Mouse (Mus musculus) heart, embryonic 10.5 days (tissue): ENCODE data around the gene Mars. TPM values are rescaled to one million over a fixed set of nuclear protein-coding genes. Genes with fewer than 3 reads are reported as not detected.
A peak's percentile ranks its signal among the peaks of the same experiment; 100 is the strongest.

Experiments used
- DNase-seq: peaks from one replicate; pipeline ENCODE4 v3.0.0-alpha.2; 2017; ENCODE audit warnings: low spot score
- H3K27ac ChIP-seq: fragments of 300-500 bp; sonication (generic); 2 replicates; pipeline ENCODE4 v1.5.1; 2016; ENCODE audit warnings: mild to moderate bottlenecking
- H3K27me3 ChIP-seq: fragments of 300-500 bp; sonication (generic); 2 replicates; pipeline ENCODE4 v1.6.1; 2016; ENCODE audit warnings: mild to moderate bottlenecking; ENCODE audit not compliant: poor library complexity, insufficient read depth, severe bottlenecking
- H3K36me3 ChIP-seq: fragments of 300-500 bp; sonication (generic); 2 replicates; pipeline ENCODE4 v1.6.1; 2016; ENCODE audit warnings: mild to moderate bottlenecking, moderate library complexity
- H3K4me1 ChIP-seq: fragments of 300-500 bp; sonication (generic); 2 replicates; pipeline ENCODE4 v1.6.1; 2016; ENCODE audit warnings: mild to moderate bottlenecking
- H3K4me3 ChIP-seq: fragments of 300-500 bp; sonication (generic); 2 replicates; pipeline ENCODE4 v1.5.1; 2016; ENCODE audit warnings: mild to moderate bottlenecking, moderate library complexity
- H3K9me3 ChIP-seq: fragments of 300-500 bp; sonication (generic); 2 replicates; pipeline ENCODE4 v1.6.1; 2016; ENCODE audit warnings: mild to moderate bottlenecking, moderate library complexity
- WGBS: fragments of 180-500 bp; shearing (Covaris S2); methylation state at CpG from one replicate; pipeline ENCODE4 v1.1.7; 2016; 5-methylcytosine and 5-hydroxymethylcytosine counted together
- polyA plus RNA-seq: library from polyadenylated mRNA; unstranded; fragments of >200 nt; fragmentation: Nextera tagmentation; extraction: Ambion mirVana; gene quantifications from 2 replicates; pipeline ENCODE4 v1.2.1, GENCODE M21; 2016

The Mars gene
- 119 and 140 TPM in 2 replicates for polyA plus RNA-seq

DNA sequence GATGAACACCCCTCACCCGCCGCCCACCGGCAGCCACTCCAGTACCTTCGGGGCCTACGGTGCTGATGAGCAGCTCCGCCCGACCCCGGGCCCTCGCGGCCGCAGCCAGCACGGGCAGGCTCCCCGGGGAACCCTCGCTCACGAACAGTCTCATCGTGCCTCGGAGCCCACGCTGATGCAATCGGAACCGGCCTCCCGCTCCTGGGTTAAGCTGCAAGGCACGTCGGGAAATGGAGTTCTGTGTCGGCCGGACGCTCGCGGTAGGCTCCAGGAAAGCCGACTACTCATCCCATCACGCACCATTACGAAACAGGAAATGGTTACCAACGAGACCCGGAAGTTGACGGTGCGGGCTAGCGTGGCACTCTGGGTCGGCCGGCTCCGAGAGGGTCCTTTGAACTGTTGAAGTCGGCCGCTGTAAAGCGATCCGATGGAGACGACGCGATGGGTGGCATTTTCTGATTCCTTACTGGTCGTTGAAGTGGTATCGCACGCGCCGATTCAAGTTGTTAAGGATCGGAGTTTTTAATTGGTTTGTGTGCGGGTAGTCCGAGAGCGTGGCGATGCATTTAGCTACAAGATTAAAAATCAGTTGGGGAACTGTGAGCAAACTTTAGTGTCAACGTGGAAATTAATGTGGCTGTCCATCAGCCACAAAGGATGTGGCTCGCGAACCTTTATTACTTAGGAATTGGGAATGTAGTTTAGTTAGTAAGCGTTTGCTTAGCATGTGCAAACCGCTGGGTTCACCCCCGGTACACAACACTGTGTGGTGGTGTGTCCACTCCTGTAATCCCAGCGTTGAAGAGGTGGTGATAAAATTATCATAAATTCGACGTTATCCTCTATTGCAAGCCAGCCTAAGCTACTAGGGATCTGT, at the start of gene Mars:
TSS of gene Mars (minus strand) at position 311 of the 880 bp plus-strand sequence.
- DNase-seq, result peak; percentile 97
- Histone ChIP-seq H3K27ac (peak within 1 kb of the TSS; percentile 91), H3K4me3 (peak within 1 kb of the TSS; percentile 77), H3K27me3 (no peaks in the 10 kb centered on the region), H3K4me1 (peaks cover 10% of the 10 kb centered on the region), H3K9me3 (no peaks in the 10 kb centered on the region), H3K36me3 (peaks cover 34% of the 10 kb centered on the region)
- under 1% methylated on average over 65 of the region's 65 CpGs for WGBS

DNA sequence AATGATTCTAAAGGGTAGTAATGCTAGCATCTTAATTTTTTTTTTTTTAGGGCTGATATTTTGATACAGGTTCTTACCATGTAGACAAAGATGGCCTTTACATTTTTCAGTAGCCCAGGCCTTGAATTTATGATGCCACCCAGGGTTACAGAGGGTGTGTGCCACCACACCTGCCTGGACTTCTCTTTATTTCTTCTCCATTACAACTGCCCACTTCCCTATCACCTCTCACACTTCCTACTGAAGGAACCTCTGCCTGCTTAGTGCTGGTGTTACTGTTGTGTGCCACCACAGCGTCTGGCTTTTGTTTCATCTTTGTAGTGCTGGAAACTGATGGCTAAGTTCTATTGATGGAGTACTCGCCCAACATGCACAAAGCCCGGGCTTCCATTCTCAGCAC, 49.1 kb upstream of the Mars start:
- H3K9me3 ChIP-seq, result no peaks in the 10 kb centered on the region
- H3K27me3 ChIP-seq, result no peaks in the 10 kb centered on the region
- no peaks in the 10 kb centered on the region for H3K36me3 ChIP-seq
- no peaks in the 10 kb centered on the region for H3K4me1 ChIP-seq
- DNase-seq, result no peak
- WGBS, result 80% methylated on average over 3 of the region's 3 CpGs
- H3K4me3 ChIP-seq, result no peak overlapping the region
- H3K27ac ChIP-seq, result no peak overlapping the region

DNA sequence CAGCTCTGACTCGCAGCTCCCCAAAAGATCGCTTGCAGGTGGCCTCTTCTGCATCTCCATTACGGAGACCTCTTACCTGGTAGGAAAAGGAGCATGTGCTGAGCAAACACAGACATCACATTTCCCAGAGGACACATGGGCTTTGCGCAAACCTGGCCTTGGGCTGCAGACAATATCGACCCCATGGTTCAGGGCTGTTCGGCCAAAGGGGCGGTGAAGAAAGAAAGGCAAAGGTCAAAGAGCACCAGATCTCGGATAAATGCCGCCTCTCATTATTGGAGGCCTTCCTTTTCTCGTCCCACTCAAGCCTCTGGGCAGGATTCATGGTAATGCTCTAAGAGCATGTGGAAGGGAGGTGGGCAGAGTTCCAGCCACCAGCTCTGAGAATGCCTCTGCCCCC, 43.8 kb upstream of the Mars start:
- 70% methylated on average over 10 of the region's 10 CpGs for WGBS
- DNase-seq, result no peak
- Histone ChIP-seq H3K27ac (no peak overlapping the region), H3K4me3 (no peak overlapping the region), H3K4me1 (peaks cover 15% of the 10 kb centered on the region), H3K27me3 (peaks cover 17% of the 10 kb centered on the region), H3K36me3 (no peaks in the 10 kb centered on the region), H3K9me3 (no peaks in the 10 kb centered on the region)

DNA sequence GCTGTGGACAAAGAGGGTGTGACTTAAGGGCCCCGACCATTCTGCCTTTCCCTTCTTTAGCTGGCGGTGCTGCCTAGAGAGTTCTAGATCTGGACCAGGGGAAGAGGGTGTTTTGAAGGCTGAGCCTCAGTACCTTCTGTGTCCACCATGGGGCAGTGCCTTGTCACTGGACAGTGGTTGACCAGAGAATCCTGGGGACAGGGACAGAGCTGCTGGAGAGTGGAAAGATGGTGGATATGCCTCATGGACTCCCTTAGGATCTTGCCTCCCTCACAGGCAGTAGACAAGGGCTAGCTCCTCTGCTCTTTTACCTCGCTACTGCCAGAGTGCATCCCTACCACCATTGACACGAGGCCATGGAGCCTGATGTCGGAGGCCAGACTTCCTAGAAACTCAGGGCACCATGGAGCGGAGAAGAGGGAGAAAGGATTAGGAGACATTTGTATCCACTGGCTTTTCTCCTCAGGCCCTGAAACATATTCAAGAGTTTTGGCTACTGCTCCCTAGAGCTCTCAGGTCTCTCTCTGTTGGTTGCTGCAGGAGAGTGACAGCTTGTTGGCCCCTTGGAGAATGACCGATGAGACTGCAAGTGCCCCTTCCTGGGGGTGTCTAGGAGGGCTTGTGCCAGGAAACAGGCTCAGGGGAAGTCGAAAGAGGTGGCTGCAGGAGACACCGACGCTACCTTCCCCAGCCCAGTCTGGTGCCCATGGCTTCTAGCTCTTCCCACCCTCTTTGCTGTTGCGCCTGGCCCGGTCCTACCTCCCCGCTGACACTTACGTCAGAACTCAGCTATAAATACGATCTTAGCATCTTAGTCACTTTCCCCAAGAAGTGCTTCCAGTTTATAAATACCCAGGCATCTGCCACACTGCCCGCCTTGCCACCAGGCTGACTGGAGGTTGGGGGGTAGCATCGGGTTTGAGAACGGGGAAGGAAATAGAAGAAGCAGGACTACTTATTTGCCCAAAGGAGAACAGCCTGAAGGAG, 42.6 kb upstream of the Mars start, which contains the start of gene Inhbe:
TSS of gene Inhbe (minus strand) at position 503 of the 987 bp plus-strand sequence.
- no peak within 1 kb of the TSS for H3K27ac ChIP-seq
- DNase-seq, result peak; percentile 69
- 83% methylated on average over 18 of the region's 18 CpGs for WGBS

DNA sequence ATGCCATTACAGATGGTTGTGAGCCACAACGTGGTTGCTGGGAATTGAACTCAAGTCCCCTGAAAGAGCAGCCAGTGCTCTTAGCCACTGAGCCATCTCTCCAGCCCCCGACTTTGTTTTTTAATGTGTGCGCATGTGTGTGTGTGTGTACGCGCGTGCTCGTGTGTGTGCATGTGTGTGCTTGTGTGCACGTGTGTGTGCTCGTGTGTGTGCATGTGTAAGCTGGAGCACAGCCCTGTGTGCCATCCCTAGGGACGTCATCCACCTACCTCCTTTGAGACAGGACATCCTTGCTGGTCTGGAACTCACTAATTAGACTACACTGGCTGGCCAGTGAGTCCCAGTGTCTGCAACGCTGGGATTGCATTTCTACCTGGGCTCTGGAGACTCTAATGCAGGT, 41.2 kb upstream of the Mars start:
- no peak for DNase-seq
- Histone ChIP-seq H3K36me3 (no peaks in the 10 kb centered on the region), H3K9me3 (no peaks in the 10 kb centered on the region), H3K4me3 (no peak overlapping the region), H3K27ac (no peak overlapping the region), H3K27me3 (peaks cover 22% of the 10 kb centered on the region), H3K4me1 (peaks cover 19% of the 10 kb centered on the region)
- WGBS, result 88% methylated on average over 11 of the region's 11 CpGs

More for the DNA sequence above, 42.6 kb upstream of the Mars start, which contains the start of gene Inhbe:
- no peaks in the 10 kb centered on the region for H3K9me3 ChIP-seq
- H3K27me3 ChIP-seq, result peaks cover 22% of the 10 kb centered on the region
- H3K36me3 ChIP-seq, result no peaks in the 10 kb centered on the region
- peaks cover 19% of the 10 kb centered on the region for H3K4me1 ChIP-seq
- no peak within 1 kb of the TSS for H3K4me3 ChIP-seq

DNA sequence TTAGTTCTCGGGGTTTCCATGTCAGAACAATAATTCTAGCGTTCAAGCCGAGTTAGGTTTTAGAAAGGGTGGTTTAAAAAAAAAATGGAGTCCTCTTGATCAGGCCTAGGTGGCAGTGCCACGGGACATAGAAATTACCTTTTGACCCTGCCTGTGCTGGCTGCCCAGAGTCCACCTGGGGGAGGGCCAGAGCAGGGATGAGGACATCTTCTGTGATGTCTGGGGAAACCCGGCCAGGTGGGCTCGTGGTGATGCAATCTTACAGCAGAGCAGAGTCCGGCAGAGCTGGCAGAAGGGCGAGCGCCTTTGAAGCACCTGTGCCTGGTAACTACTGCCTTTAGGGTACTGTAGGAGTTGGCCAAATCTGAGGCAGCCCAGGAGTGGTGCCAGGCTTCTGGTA, 40.6 kb upstream of the Mars start:
- Histone ChIP-seq H3K27ac (no peak overlapping the region), H3K27me3 (peaks cover 22% of the 10 kb centered on the region), H3K36me3 (no peaks in the 10 kb centered on the region), H3K4me3 (no peak overlapping the region), H3K4me1 (peaks cover 19% of the 10 kb centered on the region), H3K9me3 (no peaks in the 10 kb centered on the region)
- 92% methylated on average over 9 of the region's 9 CpGs for WGBS
- DNase-seq, result no peak

DNA sequence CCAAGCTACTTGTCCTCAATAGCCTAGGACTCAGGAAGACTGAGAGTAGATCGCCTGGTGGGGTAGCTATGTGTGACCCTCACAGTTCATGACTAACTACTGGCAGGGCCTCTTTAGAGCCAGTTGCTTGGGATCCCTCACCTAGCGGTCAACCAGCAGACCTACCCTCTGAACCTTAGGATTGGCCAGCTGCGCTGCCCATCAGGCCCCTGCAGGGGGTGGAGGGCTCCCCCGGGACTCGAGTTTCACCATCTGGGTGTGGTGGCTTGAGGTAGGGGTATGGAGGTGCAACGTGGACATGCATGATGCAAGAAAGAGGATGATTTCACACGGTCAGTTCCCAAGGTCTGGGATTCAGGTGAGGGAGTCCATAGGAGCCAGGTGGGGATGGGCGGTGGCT, 40.1 kb upstream of the Mars start:
- Histone ChIP-seq H3K4me1 (peaks cover 19% of the 10 kb centered on the region), H3K27ac (no peak overlapping the region), H3K4me3 (no peak overlapping the region), H3K9me3 (no peaks in the 10 kb centered on the region), H3K36me3 (no peaks in the 10 kb centered on the region), H3K27me3 (peaks cover 22% of the 10 kb centered on the region)
- no peak for DNase-seq
- 57% methylated on average over 8 of the region's 8 CpGs for WGBS

DNA sequence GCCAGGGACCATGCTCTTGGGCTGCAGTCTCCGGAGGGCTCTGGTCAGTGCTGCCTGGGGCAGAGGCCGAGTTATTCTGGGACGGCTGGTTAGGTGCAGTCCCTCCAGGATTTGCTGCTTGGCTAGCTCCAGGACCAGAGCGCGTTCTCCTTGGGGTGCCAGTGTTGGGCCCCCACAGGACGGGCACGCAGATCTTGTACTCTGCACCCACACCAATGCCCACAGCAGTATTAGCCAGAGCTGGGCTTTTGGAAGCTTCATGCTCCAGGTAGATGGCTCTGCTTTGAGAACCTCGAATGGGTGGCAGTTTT, 39.7 kb upstream of the Mars start:
- Histone ChIP-seq H3K4me3 (0 out of 2 replicates have a peak overlapping the region, but pooled peaks have one; percentile 46), H3K27me3 (peaks cover 22% of the 10 kb centered on the region), H3K36me3 (no peaks in the 10 kb centered on the region), H3K4me1 (peaks cover 19% of the 10 kb centered on the region), H3K9me3 (no peaks in the 10 kb centered on the region), H3K27ac (no peak overlapping the region)
- WGBS, result 77% methylated on average over 8 of the region's 8 CpGs
- no peak for DNase-seq

DNA sequence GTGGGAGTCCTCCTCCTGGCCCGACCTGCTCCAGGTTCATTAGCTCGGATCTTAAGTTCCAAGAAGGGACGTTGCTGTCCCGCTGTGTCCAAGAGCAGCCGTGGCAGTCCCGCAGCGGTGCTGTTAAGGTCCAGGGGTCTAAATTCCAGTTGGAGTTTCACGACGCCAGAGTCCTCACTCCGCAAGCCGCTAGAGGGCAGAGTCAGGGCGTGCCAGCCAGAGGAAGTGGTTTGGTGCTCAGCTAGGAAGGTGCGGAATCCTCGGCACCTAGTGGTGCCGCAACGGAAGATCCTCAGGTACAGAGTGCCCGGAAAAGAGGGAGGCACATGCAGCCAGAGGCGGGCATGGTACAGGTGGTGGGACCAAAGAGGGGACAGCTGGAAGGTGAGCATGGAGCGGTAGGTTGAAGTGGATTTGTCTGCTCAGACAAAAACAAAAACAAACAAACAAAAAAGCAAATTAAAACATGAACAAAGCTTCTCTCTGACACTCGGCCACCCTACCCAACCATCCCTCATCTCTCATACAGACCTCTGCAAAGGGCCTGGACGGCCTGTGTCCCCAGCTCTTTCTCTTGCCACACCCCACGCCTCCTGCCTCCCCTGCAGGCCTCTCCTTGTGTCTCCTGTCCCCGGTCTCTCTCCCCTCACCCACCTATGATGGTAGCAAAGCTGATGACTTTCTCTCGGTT, 39.2 kb upstream of the Mars start:
- 11% methylated on average over 24 of the region's 24 CpGs for WGBS
- peak; percentile 85 for DNase-seq
- H3K27ac ChIP-seq, result peak overlapping the region; percentile 12

DNA sequence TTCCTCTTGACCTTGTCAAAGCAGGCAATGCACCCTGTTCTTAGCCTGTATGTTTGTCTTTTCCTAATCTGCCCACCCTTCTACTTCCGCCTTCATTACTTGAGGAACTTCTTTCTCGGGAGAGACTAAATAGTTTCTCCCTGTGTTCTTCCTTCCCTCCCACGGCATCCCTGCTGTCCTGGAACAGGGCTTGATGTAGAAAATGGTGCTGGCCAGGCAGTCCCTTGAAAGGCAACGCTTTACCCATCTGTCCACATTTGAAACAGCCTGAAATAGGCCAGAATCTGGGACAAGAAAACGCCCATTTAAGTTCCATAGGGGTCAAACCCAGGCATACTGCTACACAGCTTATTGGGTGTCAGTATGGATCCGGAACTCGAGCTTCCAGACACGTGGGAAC, 38.2 kb upstream of the Mars start:
- H3K9me3 ChIP-seq, result no peaks in the 10 kb centered on the region
- no peak for DNase-seq
- H3K4me1 ChIP-seq, result peaks cover 19% of the 10 kb centered on the region
- H3K4me3 ChIP-seq, result no peak overlapping the region
- no peak overlapping the region for H3K27ac ChIP-seq
- H3K36me3 ChIP-seq, result no peaks in the 10 kb centered on the region
- 78% methylated on average over 8 of the region's 8 CpGs for whole genome bisulfite sequencing
- peaks cover 19% of the 10 kb centered on the region for H3K27me3 ChIP-seq

More for the DNA sequence above, 39.2 kb upstream of the Mars start:
- Histone ChIP-seq H3K9me3 (no peaks in the 10 kb centered on the region), H3K27me3 (peaks cover 22% of the 10 kb centered on the region), H3K4me3 (peak overlapping the region; percentile 46), H3K36me3 (no peaks in the 10 kb centered on the region), H3K4me1 (peaks cover 19% of the 10 kb centered on the region)

DNA sequence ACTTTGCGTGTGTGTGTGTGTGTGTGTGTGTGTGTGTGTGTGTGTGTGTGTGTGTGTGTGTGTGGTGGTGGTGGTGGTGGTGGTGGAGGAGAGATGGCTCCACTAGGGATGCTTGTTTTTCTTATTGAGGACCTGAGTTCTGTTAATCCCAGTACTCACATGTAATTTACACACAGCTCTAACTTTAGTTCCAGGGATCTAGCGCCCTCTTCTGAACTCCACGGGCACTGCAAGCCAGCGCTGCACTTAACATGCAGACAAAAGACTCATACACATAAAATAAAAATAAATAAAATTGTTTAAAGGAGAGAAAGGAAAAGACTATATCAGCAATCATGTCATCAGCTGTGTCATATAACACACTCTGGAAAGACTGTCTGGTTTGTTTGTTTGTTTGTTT, 37.4 kb upstream of the Mars start:
- H3K36me3 ChIP-seq, result no peaks in the 10 kb centered on the region
- 67% methylated on average over 4 of the region's 4 CpGs for WGBS
- H3K9me3 ChIP-seq, result no peaks in the 10 kb centered on the region
- peaks cover 19% of the 10 kb centered on the region for H3K4me1 ChIP-seq
- DNase-seq, result no peak
- peaks cover 12% of the 10 kb centered on the region for H3K27me3 ChIP-seq
- H3K27ac ChIP-seq, result no peak overlapping the region
- H3K4me3 ChIP-seq, result no peak overlapping the region

DNA sequence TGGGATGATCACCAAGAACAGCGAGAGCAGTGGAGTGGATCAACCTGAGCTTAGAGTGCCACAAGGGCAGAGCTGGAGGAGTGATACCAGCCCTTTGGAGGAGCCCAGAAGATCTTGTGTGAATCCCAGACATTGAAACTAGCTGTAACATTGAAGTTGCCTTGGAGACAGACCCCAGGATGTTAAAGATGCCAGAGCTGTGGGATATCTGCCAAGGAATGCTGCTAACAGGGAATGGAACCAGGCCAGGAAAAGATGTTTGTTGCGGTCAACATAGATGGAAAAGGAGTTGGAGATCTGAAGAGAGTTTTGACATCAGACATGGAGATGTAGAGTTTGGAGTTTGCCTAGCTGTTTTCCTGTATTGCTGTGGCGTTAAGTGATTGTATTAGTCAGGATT, 34.6 kb upstream of the Mars start:
- H3K27me3 ChIP-seq, result peaks cover 14% of the 10 kb centered on the region; the same call in 1 of the 2 replicates
- no peak for DNase-seq
- H3K4me3 ChIP-seq, result no peak overlapping the region
- no peak overlapping the region for H3K27ac ChIP-seq
- no peaks in the 10 kb centered on the region for H3K9me3 ChIP-seq
- no peaks in the 10 kb centered on the region for H3K36me3 ChIP-seq
- 78% methylated on average over 3 of the region's 3 CpGs for WGBS
- H3K4me1 ChIP-seq, result peaks cover 26% of the 10 kb centered on the region
